Mouse (Mus musculus) forebrain, embryonic 12.5 days (tissue): ENCODE measurements around the gene Cfap100. TPM values are rescaled to one million over a fixed set of nuclear protein-coding genes. Genes with fewer than 3 reads are reported as not detected.

ENCODE experiments used
- ATAC-seq: fragments of 200-750 bp; cut with Nextera tagmentation; 2 replicates; pipeline ENCODE4 v1.8.0; 2017; ENCODE audit warnings: moderate TSS enrichment; ENCODE audit not compliant: low FRiP score
- H3K27ac ChIP-seq: fragments of 300-500 bp; sonication (generic); 2 replicates; pipeline ENCODE4 v1.5.1; 2016; ENCODE audit warnings: mild to moderate bottlenecking
- H3K27me3 ChIP-seq: fragments of 300-500 bp; sonication (generic); 2 replicates; pipeline ENCODE4 v1.6.1; 2016; ENCODE audit warnings: mild to moderate bottlenecking
- H3K36me3 ChIP-seq: fragments of 300-500 bp; sonication (generic); replicated peaks from 2 replicates; pipeline ENCODE4 v1.6.1; 2016; ENCODE audit warnings: mild to moderate bottlenecking
- H3K4me1 ChIP-seq: fragments of 300-500 bp; sonication (generic); 2 replicates; pipeline ENCODE4 v1.6.1; 2016
- H3K4me2 ChIP-seq: fragments of 300-500 bp; sonication (generic); 2 replicates; pipeline ENCODE4 v1.6.1; 2016; ENCODE audit warnings: mild to moderate bottlenecking, moderate library complexity
- H3K4me3 ChIP-seq: fragments of 300-500 bp; sonication (generic); replicated peaks from 2 replicates; pipeline ENCODE4 v1.5.1; 2016; ENCODE audit warnings: mild to moderate bottlenecking
- H3K9ac ChIP-seq: fragments of 300-500 bp; sonication (generic); 2 replicates; pipeline ENCODE4 v1.6.1; 2016; ENCODE audit warnings: mild to moderate bottlenecking
- H3K9me3 ChIP-seq: fragments of 300-500 bp; sonication (generic); 2 replicates; pipeline ENCODE4 v1.6.1; 2016
- WGBS: fragments of 180-500 bp; shearing (Covaris S2); methylation state at CpG from one replicate; pipeline ENCODE4 v1.1.7; 2016; 5-methylcytosine and 5-hydroxymethylcytosine counted together
- polyA plus RNA-seq: library from polyadenylated mRNA; unstranded; fragments of >200 nt; fragmentation: Nextera tagmentation; extraction: Ambion mirVana; gene quantifications from 2 replicates; pipeline ENCODE4 v1.2.1, GENCODE M21; 2016

Gene Cfap100
- polyA plus RNA-seq, 1 experiment from 2014 or later = 1.9 TPM

DNA sequence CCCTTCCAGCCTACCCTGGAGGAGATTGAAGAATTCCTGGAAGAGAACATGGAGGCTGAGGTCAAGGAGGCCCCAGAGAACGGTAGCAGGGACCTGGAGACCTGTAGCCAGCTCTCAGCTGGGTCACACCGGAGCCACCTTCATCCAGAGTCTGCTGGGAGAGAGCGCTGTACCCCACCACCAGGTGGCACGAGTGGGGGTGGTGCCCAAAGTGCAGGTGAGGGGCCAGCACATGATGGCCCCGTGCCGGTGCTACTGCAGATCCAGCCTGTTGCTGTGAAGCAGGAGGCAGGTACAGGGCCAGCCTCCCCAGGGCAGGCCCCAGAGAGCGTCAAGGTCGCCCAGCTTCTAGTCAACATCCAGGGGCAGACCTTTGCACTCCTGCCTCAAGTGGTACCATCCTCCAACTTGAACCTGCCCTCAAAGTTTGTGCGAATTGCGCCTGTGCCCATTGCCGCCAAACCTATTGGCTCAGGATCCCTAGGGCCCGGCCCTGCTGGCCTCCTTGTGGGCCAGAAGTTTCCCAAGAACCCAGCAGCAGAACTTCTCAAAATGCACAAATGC, 38.3 kb upstream of the Cfap100 start:
- WGBS = 90% methylated on average over 12 of the region's 12 CpGs
- no peak for ATAC-seq
- Histone ChIP-seq H3K9ac (no peak overlapping the region), H3K4me3 (no peak overlapping the region), H3K36me3 (no peaks in the 10 kb centered on the region), H3K9me3 (no peaks in the 10 kb centered on the region), H3K27ac (no peak overlapping the region), H3K4me1 (peaks cover 17% of the 10 kb centered on the region), H3K4me2 (no peak overlapping the region), H3K27me3 (peaks cover 34% of the 10 kb centered on the region)

DNA sequence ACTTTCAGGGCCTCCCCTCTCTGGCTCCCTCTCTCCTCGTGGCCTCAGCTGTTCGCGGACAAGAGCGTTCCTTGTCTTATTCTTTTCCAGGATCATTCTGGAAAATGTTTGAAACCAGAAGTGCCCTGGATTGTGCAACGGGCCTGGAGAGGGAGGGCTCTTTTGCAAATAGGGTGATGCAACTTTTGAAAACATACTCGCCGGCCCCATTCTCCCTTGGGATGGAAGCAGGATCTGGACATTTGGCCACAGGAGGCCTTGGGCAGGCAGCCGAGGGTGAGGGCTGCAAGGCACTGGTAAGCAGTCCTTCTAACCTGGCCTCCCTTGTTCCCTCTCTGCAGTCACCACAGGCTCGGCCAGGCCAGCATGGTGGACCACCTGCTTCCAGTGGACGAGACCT, 37.5 kb upstream of the Cfap100 start:
- peaks cover 43% of the 10 kb centered on the region for H3K27me3 ChIP-seq
- H3K9me3 ChIP-seq = no peaks in the 10 kb centered on the region
- H3K4me3 ChIP-seq = no peak overlapping the region
- H3K9ac ChIP-seq = no peak overlapping the region
- H3K4me1 ChIP-seq = peaks cover 18% of the 10 kb centered on the region
- 84% methylated on average over 10 of the region's 10 CpGs for WGBS
- no peak overlapping the region for H3K27ac ChIP-seq
- H3K4me2 ChIP-seq = no peak overlapping the region
- no peak for ATAC-seq
- no peaks in the 10 kb centered on the region for H3K36me3 ChIP-seq

DNA sequence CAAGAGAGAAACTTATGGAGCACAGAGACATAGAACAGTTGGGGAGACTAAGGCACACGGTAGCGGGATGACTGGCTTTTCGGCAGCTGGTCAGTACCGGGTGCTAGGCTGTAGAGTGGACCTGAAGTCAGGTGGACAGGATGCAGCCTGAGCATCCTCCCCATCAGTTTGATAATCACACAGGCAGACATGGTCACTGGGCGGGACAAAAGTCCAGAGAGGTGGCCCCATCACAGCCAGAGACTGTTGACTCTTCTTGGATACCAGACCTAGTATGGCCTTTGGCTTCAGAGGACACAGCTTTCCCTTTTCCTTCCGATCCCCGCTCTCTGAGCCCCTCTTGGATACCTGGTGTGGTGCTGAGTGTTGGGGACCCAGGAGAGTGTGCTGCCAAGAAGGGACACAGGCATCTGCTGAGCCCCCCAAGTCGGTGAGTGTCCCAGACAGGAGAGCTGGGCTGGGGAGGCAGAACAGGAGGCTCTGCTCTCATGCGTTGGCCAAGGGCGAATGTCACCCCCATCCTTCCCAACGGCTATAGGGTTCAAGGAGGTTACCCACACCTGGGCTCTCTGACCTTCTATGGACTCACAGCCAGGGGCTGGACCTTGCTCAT, 36.5 kb upstream of the Cfap100 start:
- H3K4me1 ChIP-seq = peaks cover 18% of the 10 kb centered on the region
- no peak overlapping the region for H3K27ac ChIP-seq
- no peak overlapping the region for H3K9ac ChIP-seq
- ATAC-seq = no peak
- 93% methylated on average over 11 of the region's 11 CpGs for WGBS
- H3K9me3 ChIP-seq = no peaks in the 10 kb centered on the region
- peaks cover 52% of the 10 kb centered on the region for H3K27me3 ChIP-seq
- no peaks in the 10 kb centered on the region for H3K36me3 ChIP-seq
- H3K4me3 ChIP-seq = no peak overlapping the region
- no peak overlapping the region for H3K4me2 ChIP-seq

DNA sequence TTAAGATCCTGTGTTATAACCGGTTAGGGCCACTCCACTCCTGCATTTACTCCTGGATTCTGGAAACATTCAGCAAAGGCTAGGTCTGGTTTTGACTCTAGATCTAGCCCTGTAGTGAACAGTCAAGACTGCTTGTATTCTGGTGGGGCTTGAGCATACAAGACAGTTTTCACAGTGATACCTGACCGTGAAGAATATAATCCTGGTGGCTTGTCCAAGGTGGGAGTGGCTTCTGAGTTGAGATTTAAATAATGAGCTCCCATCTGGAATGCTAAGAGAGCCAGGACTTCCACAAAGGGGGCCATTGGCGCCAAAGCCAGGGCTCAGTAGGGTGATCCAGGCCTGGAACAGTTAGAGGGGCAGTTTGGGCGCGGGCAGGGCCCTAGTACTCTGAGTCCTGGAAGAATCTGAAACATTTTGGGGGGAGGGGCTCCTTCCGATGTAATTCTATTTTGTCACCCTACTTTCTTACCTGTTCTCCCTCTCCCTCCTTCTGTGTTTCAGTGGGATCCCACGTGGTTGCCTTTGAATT, 35.4 kb upstream of the Cfap100 start:
- no peak overlapping the region for H3K27ac ChIP-seq
- WGBS = 26% methylated on average over 7 of the region's 7 CpGs
- peaks cover 60% of the 10 kb centered on the region for H3K27me3 ChIP-seq
- H3K4me3 ChIP-seq = peak overlapping the region; percentile 62
- peak overlapping the region; percentile 100 for H3K4me2 ChIP-seq
- H3K4me1 ChIP-seq = peaks cover 18% of the 10 kb centered on the region
- no peak for ATAC-seq
- no peaks in the 10 kb centered on the region for H3K36me3 ChIP-seq
- no peaks in the 10 kb centered on the region for H3K9me3 ChIP-seq
- no peak overlapping the region for H3K9ac ChIP-seq

DNA sequence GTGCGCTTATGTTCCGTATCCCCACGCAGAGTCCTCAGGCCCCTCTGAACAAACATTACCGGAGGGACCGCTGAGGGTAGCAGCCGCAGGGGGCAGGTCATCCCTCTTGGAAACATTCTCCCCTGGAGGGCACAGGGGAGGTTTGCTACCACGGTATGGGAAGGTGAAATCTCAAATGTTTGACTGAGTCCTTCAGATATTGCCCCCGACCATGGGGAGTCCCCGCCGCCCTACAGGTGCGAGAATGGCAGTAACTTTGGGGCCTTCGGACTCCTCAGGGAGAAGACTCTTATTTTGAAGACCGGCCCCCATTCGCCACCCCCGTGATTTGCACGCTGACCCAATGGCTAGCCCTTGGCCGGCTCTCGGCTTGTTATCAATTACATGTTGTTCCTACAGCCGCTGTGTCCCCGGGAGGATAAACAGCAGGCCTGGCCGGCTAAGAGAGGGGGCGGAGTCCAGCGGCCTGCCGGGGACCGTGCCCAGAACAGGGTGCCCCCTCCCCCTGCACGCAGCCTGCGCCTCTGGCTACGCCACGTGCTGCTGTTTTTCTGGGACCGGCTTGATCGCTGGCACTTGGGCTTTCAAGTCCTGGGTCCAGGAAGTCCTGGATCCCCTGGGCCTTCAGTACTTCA, 34.7 kb upstream of the Cfap100 start:
- Histone ChIP-seq H3K27me3 (peaks cover 60% of the 10 kb centered on the region), H3K4me3 (peak overlapping the region; percentile 62), H3K9me3 (no peaks in the 10 kb centered on the region), H3K9ac (peak overlapping the region; percentile 58), H3K4me2 (peak overlapping the region; percentile 100), H3K27ac (no peak overlapping the region), H3K4me1 (peaks cover 18% of the 10 kb centered on the region), H3K36me3 (no peaks in the 10 kb centered on the region)
- ATAC-seq = peak; percentile 78
- under 1% methylated on average over 31 of the region's 31 CpGs for WGBS

DNA sequence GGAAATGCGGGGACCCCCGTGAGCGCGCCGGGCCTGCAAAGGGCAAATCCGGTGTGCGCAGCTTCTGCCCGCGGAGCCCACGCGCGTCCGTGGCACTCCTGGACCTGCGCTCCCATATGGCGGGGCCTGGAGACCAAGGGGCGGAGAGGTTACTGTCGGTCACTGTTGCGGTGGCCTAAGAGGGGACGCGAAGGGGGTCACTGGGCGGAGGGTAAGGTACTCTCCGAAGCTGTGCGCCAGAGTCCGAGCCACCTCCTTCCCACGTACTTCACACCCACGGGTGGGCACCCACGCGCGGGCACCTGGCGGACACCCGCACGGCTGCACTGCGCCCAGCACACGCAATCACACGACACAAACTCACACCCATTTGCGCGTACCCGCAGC, 34.2 kb upstream of the Cfap100 start:
- peaks cover 18% of the 10 kb centered on the region for H3K4me1 ChIP-seq
- peak overlapping the region; percentile 58 for H3K9ac ChIP-seq
- H3K9me3 ChIP-seq = no peaks in the 10 kb centered on the region
- peaks cover 60% of the 10 kb centered on the region for H3K27me3 ChIP-seq
- no peak overlapping the region for H3K27ac ChIP-seq
- peak overlapping the region; percentile 100 for H3K4me2 ChIP-seq
- peak; percentile 51 for ATAC-seq
- peak overlapping the region; percentile 62 for H3K4me3 ChIP-seq
- under 1% methylated on average over 38 of the region's 38 CpGs for WGBS
- no peaks in the 10 kb centered on the region for H3K36me3 ChIP-seq

DNA sequence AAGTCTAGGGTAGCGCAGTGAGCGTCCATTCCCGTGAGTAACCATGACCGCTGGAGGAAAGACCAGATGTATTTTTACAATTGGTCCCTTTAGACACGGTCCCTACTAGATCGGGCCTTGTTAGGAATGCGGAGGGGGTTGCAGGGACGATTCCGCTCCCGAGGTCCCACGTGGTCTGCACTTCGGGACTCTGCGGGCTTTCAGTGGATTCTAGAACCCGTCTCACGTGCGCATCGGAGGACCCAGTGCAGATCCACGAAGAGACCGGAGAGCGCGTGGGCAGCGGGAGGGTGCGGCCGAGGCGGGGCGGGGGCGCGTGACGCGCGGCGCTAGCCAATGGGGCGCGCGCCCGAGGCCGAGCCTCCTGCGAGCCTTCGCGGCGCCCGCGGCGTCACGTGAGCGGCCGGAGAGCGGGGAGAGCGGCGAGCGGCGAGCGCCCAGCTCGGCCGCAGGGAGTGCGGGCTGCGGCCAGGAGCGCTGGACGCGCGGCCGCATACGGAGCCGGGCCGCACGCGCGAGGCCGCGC, 33.6 kb upstream of the Cfap100 start, which contains the start of gene Klf15:
Gene Klf15, plus strand, starts transcription at position 396 of the 526 bp plus-strand sequence.
- H3K4me1 ChIP-seq = peaks cover 18% of the 10 kb centered on the region
- no peaks in the 10 kb centered on the region for H3K9me3 ChIP-seq
- under 1% methylated on average over 47 of the region's 70 CpGs for WGBS
- H3K4me3 ChIP-seq = peak within 1 kb of the TSS; percentile 62
- peak; percentile 78 for ATAC-seq
- peaks cover 60% of the 10 kb centered on the region for H3K27me3 ChIP-seq
- peak within 1 kb of the TSS; percentile 100 for H3K4me2 ChIP-seq
- H3K36me3 ChIP-seq = no peaks in the 10 kb centered on the region
- peak within 1 kb of the TSS; percentile 58 for H3K9ac ChIP-seq
- H3K27ac ChIP-seq = no peak within 1 kb of the TSS

DNA sequence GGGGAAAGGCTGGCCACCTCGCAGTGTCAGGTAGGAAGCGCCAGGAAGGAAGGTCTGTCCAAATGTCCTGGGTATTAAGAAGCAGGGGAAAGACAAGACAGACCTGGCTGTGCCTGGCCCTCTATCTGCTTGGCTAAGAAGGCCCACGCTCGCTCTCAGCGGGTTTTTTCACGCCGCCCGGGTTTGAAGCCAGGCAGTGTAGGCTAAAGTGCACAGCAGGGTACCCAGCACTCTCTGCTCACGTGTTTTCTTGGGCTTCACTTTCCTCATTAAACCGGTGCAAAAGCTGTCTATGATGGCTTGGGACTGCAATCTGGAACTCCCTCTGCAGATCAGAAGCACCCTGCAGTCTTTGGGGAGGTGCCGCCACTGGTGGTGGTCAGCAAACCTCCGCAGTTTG, 33.2 kb upstream of the Cfap100 start:
- H3K36me3 ChIP-seq = no peaks in the 10 kb centered on the region
- H3K4me2 ChIP-seq = peak overlapping the region; percentile 100
- 0 out of 2 replicates have a peak overlapping the region, but pooled peaks have one; percentile 58 for H3K9ac ChIP-seq
- peak overlapping the region; percentile 62 for H3K4me3 ChIP-seq
- peaks cover 18% of the 10 kb centered on the region for H3K4me1 ChIP-seq
- no peak for ATAC-seq
- H3K27ac ChIP-seq = no peak overlapping the region
- no peaks in the 10 kb centered on the region for H3K9me3 ChIP-seq
- H3K27me3 ChIP-seq = peaks cover 60% of the 10 kb centered on the region
- WGBS = 7% methylated on average over 12 of the region's 12 CpGs

DNA sequence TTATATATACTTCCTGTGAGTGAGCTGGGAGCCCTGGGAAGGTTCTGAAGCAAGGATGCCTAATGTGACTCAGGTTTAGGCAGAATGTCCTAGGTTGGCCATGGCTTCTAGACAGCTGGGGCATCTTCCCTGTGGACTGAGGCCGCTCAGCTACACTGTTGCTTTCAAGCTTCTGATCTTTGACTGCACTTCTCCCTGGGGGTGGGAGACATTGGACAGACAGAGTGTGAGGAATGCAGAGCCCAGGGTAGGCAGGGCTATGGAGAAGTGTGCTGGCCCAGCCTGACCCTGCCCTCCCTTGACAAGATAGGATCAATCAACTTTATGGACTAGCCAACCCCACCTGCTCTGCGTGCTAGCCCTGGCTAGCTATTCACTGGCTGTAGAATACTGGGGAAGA, 32.6 kb upstream of the Cfap100 start:
- Histone ChIP-seq H3K4me3 (no peak overlapping the region), H3K36me3 (no peaks in the 10 kb centered on the region), H3K9me3 (no peaks in the 10 kb centered on the region), H3K4me2 (no peak overlapping the region), H3K9ac (no peak overlapping the region), H3K4me1 (peaks cover 18% of the 10 kb centered on the region), H3K27ac (no peak overlapping the region), H3K27me3 (peaks cover 60% of the 10 kb centered on the region)
- WGBS = 41% methylated on average over 2 of the region's 2 CpGs
- ATAC-seq = no peak

DNA sequence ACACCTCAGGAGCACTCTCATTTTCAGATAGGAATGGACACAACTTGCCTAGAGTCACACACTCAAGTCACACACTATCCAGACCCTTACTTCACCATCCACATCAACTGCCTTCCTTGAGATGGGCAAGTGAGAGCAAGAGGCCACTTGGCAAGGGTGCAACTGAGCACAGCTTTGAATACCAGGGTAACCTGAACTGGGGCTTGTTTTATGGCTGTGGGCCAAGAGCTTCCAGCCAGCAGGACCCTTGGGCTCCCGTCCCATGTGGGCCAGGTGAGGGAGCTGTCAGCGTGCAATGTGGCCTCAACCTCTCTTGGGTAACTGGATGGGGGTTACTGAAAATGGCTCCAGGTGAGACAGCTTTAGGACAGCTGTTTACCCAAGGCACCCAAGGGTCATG, 28.8 kb upstream of the Cfap100 start:
- H3K27me3 ChIP-seq = peaks cover 34% of the 10 kb centered on the region
- H3K27ac ChIP-seq = no peak overlapping the region
- 79% methylated on average over 2 of the region's 2 CpGs for WGBS
- no peak overlapping the region for H3K9ac ChIP-seq
- no peak for ATAC-seq
- 0 out of 2 replicates have a peak, but pooled peaks cover 3% of the 10 kb centered on the region for H3K4me1 ChIP-seq
- no peak overlapping the region for H3K4me2 ChIP-seq
- no peak overlapping the region for H3K4me3 ChIP-seq
- no peaks in the 10 kb centered on the region for H3K9me3 ChIP-seq
- H3K36me3 ChIP-seq = no peaks in the 10 kb centered on the region

DNA sequence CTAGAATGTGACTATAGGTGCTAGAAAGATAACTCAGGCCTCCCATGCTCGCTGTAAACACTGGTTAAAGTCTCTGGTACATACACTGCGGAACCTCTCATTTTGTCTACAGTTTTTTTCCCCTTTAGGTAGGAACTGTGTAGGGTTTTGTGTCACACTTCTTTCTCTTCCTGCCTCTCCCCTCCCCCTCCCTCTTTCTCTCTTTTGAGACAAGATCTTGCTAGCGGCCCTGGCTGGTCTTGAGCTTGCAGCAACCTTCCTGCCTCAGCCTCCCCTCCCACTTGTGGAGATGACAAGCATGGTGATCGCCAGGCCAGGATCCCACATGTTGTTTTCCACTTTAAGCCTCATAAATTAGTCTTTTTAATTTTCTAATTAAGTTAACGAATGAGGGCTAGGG, 25.2 kb upstream of the Cfap100 start:
- H3K36me3 ChIP-seq = no peaks in the 10 kb centered on the region
- H3K9me3 ChIP-seq = no peaks in the 10 kb centered on the region
- no peak for ATAC-seq
- WGBS = 87% methylated on average over 5 of the region's 5 CpGs
- H3K9ac ChIP-seq = no peak overlapping the region
- no peak overlapping the region for H3K4me2 ChIP-seq
- no peaks in the 10 kb centered on the region for H3K4me1 ChIP-seq
- H3K27me3 ChIP-seq = peaks cover 3% of the 10 kb centered on the region; the same call in 1 of the 2 replicates
- H3K27ac ChIP-seq = no peak overlapping the region
- no peak overlapping the region for H3K4me3 ChIP-seq

DNA sequence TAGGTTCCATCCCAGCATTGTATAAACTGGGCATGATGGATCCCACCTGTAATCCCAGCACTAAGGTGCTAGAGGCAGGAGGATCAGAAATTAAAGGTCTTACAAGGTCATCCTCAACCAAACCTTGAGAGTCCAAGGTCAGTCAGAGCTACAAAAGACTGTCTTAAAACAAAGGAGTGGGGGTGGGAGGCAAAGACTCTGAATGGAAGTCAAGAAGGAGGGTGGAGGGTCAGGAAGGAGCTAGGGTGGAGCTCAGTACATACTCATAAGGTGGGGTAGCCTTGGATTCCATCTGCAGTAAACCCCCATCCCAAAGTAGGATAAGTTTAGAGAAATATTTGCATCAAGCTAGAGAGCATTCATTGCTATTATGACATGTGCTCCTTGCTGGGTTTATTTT, 24.0 kb upstream of the Cfap100 start:
- no peak overlapping the region for H3K27ac ChIP-seq
- H3K9ac ChIP-seq = no peak overlapping the region
- H3K4me3 ChIP-seq = no peak overlapping the region
- ATAC-seq = no peak
- H3K27me3 ChIP-seq = peaks cover 3% of the 10 kb centered on the region; the same call in 1 of the 2 replicates
- no peak overlapping the region for H3K4me2 ChIP-seq
- H3K36me3 ChIP-seq = no peaks in the 10 kb centered on the region
- 0 out of 2 replicates have a peak, but pooled peaks cover 1% of the 10 kb centered on the region for H3K4me1 ChIP-seq
- no peaks in the 10 kb centered on the region for H3K9me3 ChIP-seq
